Mouse (Mus musculus) layer of hippocampus, adult 9-10 months (tissue): ENCODE measurements around the gene Rcc2.

Experiments used
- DNase-seq: peaks from one replicate; pipeline ENCODE4 v3.0.0; 2022; ENCODE audit warnings: low spot score

The Rcc2 gene

DNA sequence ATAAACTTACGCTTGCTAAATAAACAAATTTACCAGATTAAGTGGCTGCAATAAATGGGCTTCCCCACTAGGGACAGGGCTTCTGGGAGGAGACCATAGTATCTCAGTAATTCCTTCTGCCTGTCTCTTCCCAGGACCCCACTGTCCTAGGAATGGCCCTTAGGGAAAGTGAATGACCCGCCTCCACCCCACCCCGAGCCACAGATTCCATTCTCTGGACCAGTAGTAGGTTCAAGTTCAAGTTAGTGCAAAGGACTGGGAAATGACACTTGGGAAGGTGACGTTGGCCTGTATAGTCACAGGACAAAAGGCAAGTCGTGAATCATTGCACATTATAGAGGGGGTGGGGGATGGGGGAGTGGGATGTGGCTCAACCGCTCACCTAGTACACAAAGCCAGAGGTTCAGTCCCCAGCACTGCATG, 15.4 kb upstream of the Rcc2 start:
- DNase-seq, result no peak

DNA sequence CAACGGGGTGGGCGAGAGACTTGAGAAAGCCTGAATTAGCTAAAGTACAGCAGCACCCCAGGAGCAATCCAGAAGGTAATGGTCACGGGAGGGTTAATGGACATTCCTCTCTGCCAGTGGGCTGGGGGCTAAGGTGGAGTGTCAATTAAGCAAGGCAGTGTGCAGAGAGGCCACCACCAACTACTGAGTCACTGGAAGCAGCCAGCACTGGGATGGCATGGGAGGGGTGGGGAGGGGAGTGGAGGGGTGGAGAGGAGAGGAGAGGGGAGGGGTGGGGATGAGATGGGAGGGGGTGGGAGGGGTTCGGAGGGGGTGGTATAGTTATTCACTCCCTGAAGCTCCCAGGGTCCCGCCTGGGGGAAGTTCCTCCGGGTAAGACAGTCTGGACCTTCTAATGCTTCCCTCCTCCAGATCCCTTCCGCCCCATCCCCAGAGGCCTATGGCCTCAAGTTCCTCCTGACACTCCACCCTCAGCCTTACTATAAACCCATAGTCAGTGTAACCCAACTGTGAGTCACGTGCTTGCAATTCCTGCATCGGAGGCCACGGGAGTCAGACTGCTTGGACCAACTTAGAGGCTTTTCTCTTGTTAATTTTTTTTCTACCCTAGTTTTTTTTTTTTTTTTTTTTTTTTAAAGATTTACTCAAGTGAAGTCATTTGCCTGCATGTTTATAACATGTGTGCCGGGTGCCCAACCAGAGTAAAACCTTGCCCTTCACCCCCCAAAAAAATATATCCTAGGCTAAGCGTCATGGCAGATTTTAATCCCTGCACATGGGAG, 12.1 kb upstream of the Rcc2 start:
- DNase-seq, result no peak

DNA sequence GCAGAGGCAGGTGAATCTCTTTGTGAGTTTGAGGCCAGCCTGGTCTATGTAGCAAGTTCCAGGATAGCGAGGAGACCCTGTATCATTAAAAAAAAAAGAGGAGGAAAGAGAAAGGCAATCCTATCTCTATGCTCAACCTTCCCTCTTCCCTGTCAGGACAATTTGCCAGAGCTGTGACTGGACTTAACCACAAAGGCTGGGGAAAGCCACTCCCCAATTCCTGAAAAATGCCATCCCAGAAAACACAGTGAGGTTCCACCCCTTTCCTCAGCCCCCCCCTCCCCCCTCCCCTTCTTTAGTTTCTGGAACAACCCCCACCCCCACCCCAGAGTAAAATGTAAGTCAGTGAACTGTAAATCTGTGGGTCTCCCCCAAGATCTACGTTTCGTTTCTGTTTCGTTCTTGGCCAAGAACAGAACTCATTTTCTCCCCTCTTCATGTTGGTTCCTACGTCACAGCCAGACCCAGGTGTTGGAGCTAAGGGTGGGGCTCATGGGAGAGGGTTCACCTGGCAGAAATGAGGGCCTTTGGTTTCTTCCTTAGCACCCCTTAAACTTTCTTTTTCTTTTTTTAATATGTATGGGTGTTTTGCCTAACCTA, 11.4 kb upstream of the Rcc2 start:
- no peak for DNase-seq

DNA sequence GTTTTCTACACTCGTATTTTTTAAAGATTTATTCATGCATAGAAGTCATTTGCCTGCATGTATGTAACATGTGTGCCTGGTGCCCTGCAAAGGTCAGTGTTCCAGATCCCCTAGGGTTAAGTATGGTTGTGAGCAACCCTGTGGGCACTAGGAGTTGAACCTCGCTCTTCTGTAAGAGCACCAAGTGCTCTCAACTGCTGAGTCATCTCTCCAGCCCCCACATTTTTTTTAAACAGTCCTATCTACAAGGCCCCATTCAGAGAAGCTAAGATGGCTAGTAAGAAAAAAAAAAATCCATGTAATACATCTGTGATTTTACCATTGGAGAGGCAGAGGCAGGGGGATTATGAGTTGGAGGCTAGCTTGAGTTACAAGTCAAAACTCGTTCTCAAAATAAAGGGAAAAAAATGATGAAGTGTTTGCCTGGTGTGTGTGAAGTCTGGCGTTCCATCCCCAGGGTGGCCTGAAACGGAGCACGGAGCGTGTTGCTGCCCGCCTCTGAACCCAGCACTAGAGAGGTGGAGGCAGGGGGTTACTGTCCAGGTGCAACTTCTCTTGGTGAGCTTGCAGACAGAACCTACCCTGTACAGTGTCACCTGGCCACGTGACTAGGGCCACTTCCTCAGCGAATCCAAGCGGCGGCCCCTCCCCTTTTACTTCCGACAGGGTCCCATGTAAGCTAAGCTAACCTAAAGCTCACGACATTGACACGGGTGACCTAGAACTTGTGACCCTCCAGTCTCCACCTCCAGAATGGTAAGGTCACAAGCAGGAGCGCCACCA, 10.3 kb upstream of the Rcc2 start:
- DNase-seq, result no peak

DNA sequence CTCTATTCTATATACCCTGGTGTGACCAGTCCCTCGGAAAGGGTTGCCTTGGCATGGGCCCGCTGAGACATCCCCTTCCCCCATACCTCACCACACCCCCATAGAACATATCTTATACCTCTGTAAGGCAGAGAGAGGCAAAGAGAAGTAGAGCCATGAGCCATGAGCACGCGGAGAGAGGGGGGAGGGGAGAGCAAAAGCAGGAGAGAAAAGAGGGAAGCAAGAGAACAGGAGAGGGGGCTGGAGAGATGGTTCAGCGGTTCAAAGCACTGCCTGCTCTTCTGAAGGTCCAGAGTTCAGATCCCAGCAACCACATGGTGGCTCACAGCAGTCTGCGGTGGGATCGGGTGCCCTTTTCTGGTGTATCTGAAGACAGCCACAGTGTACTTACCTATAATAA, 8.9 kb upstream of the Rcc2 start:
- DNase-seq, result no peak

DNA sequence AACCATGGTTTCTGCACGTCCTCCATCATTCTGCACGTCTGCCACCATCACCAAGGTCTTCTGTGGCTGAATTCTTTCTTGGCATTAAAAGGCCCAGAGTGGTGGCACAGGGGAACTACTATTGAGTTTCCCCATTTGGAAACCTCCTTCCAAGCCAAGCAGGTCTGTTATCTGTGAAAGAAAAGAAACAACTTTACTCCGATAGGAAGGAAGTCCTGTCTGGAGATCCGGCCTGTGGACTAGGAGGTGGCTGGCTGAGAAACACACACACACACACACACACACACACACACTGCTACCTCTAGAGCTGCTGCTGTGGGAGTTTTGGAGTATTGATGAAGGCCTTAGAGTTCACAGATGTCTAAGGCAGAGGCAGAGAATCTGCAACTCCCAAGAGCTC, 6.8 kb upstream of the Rcc2 start:
- DNase-seq, result no peak

DNA sequence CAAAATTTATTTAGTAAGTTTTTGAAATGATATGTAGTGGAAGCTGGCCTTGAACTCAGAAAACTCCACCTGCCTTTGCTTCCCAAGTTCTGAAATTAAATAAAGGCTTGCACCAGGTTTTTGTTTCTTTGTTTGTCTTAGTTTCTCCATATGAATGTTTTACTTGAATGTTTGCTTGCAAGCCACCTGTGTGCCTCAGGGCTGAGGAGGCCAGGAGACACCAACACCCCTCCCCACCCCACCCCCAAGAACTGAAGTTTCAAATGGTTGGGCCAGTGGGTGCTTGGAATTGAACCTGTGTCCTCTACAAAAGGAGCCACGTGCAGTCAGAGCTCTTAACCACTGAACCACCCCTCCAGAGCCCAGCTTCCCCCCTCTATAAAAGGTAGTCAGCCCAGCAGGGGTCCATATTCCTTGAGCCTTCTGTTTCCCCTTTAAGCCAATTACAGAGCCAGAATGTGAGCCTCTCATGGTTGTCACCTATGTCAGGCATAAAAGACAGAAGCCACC, 5.7 kb upstream of the Rcc2 start:
- DNase-seq, result no peak

DNA sequence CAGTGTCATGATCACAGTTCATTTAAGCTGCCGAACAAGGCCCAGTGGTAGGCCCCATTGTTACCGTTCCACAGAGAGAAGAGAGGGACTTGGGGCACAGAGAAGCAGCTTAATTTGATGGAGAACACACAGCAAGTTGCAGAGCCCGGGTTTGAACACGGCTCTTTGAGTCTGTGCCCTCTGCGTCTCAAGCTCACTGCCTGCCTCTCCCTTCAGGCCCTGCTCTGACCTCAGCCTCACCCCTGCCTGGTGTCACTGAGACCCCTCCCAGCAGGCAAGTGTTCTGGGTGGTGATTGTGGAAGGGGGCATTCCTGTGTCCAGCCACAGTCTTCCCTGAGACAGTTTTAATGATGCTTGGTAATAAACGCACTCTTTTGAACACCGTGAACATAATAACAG, 5.2 kb upstream of the Rcc2 start:
- no peak for DNase-seq

DNA sequence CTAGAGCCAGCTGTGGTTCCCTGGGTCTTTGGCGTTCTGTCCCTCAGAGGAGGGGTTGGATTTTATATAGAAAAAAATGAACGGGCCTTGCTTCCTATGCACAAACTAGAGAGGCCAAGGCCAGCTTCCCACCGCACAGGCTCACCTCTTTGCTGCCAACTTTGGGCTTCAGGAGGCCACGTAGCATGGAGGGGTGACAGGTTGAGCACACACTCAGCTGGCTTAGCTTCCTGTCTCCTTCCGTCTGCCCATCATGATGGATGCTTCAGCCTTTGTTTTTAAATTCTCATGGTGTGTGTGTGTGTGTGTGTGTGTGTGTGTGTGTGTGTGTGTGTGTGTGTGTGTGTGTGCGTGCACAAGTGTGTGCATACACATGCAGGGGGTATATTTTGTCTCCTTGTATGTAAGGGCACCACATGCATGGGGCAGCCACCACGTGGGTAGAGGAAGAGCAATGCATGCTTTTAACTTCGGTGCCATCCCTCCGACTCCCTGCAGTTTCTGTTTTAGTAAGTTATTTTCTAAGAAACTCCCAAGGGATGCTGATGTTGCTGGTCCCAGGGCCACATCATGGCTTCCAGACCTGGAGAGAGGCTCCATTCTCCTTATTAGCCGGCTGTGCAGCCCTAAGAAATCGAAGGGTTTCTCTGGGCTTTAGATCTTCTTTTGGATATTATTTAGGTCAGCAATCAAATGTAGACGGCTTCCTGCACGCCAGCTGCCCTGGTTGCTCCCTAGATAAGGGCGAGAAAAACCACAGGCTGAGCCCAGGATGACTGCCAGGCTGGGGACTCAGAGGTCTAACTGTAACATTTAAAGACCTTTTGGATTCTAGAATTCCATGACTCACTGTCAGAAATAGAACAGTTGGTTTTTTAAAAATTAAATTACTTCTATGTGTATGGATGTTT, 4.4 kb upstream of the Rcc2 start:
- DNase-seq, result no peak

DNA sequence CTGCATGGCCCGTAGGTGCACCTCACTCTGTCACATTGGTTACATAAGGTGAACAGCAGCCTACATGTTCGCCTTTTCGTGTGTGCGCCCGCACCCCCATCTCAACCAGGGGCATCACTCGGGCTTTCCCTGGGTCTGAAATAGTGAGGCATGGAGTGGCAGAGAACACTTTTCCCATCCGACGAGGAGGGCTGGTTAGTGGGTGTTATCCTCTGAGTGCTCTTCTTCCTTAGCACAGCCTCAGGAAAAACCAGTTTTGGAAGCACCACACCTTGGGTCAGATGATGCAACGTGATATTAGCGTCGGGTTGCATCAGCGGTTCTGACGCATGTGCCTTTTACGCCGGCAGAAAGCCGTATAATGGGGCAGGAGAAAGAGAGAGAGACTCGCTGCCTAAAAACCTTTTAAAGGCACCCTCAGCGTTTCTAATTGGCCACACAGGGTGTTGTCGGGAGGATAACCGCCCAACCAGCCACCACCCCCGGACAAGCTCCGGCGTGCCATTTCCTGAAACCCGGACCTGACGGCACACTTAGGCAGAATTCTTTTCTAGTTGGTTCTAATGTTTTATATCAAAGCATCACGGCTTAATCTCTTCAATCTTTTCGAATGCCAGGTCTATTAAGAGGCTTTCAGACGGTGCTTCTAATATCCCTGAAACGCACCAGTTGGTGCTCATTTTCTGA, 757 bp upstream of the Rcc2 start:
- peak; percentile 51 for DNase-seq

DNA sequence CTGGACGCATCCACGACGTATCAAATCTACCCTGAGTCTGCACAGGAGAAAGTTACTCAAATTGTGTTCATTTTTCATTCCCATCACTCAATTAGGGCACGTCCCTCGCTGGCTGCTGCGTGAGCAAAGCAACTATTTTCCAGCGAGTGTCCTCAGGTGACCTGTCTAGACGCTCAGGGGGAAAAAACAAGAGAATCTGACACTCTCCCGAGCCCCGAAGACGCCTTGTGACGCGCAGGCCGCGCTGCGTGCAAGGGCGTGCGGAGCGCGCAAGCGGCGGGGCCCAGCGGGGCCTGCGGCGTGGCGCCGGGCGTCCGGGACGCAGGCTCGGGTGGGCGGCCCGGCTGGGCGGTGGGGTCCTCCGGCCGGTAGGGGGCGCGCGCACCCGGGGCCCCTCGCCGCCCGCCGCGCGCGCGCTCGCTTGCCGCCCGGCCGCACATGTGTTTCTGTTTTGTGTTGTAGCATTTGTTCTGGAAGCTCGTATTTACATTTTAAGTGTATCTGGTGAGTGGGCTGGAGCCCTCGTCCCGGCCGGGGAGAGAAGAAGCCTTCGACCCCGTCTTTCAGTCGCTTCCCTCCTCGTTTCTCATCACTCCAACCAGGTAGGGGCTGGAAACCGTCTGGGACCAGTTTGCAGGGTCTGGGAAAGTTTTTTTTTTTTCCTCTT, 841 bp downstream of the Rcc2 start:
- no peak for DNase-seq

DNA sequence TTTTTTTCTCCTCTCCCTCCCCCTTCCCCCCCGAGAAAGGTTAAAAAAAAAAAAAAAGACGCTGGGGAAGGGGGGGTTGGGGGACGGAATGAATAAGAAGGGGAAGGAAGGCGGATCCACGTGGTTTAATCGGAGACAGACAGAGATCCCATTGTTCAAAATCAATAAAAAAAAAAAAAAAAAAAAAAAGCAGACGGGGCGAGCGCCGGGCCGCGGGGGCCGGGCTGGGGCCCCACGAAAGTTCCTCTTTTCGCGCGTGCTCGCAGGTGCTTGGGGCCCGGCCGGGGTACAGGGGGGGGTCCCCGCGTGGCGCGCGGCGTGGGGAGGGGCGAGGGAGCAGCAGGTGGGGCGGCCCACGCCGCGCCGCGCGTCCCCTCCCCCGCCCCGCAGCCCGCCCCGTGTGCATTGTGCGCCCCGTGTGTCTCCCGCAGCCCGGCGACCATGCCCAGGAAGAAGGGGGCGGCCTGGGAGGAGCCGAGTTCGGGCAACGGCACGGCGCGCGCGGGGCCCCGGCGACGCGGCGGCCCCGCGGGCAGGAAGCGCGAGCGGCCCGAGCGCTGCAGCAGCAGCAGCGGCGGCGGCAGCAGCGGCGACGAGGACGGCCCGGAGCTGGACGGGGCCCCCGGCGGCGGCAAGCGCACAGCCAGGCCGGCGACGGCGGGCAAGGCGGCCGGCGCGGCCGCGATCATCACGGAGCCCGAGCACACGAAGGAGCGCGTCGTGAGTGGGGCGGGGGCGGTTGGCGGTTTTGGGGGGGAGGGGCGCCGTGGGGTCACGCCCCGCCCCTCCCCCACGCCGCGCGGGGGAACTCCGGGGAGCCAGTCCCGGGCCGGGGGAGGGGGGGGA, 1.6 kb downstream of the Rcc2 start:
- DNase-seq, result no peak

DNA sequence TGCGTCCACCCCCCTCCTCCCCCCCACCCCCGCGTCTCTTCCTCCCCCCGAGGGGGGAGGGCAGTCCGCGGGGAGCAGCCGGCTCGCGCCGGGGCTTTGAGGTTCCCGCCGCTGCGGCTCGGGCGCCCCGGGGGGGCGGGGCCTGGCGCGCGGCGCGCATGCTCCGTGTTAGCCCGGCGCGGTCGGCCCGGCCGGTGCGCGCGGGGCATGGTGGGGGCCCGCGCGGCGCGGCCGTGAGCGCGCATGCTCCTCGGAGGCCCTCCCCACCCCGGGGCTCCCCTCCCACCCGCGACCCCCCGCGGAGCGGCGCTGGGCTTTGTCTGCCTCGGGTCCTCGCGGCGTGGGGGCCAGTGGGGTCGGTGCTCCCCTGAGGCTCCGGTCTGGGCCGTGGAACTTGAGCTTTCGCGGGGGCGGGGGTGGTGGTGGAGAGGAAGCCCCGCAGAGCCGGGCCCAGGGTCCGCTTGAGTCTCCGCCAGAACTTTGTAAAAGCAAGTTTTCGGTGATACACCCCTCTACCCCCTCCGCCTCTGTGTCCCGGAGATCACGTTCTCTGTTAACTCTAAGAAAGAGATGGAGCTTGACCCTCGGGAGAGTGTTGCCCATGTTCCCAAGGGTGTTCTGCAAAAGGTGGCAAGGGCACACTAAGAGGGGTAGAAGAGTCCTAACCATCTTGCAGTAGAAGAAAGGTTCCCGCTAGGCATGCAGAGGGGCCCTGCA, 2.4 kb downstream of the Rcc2 start:
- no peak for DNase-seq

DNA sequence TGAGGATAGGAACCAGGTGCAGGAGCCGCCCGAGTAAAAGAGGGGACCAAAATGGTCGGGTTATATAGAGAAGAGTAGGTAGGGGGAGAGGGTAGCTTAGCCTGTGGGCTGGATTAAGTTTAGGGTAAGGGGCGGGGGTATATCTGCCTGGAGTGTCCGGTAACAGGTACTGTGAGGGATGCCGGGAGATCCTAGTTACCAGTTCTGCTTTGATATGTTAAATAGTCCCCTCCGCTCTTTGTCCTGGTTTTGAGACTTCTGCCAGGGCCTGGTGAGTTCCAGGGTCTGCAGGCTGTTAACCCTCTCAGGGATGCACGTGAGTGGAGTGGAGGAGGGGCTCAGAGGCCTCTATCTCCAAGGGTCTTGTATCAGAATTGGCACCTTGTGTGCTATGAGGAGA, 3.3 kb downstream of the Rcc2 start:
- no peak for DNase-seq

DNA sequence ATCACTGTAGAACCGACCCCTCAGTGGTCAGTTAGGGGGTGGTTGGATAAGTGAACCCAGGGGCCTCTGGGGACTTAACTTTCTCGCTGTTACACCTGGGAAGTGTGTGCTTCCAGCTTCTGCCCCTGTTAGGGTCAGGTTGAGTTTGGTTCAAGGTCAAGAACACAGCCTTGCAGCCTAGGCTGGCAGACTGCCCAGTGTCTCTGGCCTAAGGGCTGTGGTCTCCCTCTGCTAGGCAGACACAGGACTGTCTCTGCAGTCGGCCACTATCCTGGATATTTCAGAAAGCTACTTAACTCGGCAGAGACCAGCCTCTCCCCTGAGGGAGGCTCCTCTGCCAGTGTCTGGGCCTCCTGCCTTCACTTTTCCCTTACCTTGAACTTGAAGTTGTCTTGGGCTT, 3.8 kb downstream of the Rcc2 start:
- no peak for DNase-seq

DNA sequence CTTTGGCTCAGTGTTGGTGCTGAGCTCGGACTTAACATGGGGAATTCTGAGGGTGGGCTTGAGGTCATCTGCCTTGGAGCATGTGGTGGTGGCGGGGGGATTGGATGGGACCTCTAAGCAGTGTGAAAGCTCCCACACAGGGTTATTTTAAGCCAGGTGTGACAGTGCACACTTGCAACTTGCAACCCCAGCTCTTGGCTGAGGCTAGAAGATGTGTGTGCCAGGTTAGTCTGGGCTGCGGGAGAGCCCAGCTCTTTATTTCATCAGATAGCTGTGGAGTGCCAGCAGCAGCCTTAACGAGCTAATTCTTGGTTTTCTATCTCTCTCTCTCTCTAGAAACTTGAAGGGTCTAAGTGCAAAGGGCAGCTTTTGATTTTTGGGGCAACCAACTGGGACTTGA, 7.3 kb downstream of the Rcc2 start:
- DNase-seq, result no peak

DNA sequence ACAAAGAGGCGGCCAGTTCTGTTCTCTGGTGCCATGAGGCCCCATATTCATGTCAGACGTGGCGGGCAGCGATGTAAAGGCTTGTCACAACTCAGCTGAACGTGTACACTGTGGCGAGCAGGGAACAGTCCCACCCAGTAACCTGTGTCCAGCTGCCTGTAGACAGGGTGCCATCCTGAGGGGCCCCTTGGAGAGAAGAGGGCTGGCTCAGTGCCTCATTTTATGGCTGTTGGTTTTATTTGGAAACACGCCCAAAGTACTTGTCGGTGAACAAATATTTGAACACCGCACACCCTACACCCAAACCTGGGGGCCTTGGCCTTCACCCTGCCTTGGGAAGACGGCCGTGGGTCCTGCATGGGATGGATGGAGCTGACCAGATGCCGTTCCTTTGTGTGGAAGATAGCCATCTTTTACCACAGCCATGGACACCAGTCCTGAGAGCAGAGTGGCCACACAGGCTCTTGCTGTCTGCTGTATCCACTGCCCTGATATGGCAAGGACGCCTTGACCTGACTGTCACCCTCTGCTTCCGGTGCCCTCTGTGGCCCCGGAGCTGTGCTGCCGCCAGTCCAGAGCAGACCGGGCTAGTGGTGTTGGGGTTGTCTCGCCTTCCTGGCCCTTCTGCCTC, 8.1 kb downstream of the Rcc2 start:
- no peak for DNase-seq

DNA sequence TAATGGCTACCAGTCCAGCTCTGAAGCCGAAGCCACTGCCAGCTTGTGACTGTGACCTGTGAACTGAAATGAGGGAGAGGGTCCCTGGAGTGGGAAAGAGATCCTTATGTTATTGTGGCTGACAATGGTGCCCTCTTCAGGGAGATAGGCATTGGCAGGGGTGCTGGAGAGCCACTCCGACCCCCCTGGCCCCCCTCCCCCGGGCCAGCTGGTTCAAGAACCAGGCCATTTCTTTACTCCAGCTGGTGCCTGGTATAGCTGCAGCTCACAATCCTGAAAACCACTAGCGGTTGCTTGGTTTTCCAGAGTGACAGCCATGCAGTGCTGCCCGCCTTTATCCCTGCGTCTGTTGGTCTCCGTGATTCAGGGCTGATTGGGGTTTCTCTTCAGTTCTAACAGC, 8.8 kb downstream of the Rcc2 start:
- no peak for DNase-seq

DNA sequence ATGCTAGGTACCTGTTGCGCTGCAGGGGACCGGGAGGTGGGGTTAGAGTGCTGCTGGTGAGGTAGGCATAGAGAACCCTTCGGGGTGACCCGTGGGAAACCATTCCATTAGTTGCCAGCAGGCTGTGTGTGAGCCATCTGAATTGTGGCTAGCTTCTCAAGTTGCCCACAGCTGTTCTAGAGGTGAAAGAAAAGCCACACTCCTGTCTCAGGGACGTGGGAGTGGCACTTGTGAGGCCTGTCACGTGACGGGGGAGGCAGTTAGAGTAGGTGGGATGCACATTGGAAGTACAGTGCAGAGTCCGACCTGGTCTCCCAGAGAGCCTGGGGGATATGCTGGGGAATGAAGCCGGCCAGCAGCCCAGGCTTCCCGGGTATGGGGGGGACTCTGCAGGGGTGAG, 9.3 kb downstream of the Rcc2 start:
- no peak for DNase-seq
